Mouse (Mus musculus): Measurements from ENCODE around the gene Prps1l3. TPM values are rescaled to one million over a fixed set of nuclear protein-coding genes. Genes with fewer than 3 reads are reported as not detected.

Gene Prps1l3
- total RNA-seq, 1 experiment = 71.8 TPM

DNA sequence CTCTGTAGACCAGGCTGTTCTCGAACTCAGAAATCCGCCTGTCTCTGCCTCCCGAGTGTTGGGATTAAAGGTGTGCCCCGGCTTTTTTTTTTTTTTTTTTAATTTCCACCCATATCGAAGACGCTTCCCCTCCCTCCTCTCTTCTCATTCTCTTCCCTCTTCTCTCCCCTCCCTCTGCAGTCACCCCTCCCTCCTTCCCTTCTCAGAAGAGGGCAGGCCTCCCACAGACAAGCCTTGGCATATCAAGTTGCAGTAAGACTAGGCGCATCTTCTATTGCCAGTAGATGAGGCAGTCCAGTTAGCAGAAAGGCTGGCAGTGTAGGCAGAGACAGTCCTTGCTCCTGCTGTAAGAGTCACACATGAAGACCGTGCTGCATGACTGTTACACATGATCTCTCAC lies 2.4 kb upstream of the Prps1l3 start:
- no peaks in the 10 kb centered on the region for H3K9me3 ChIP-seq (ENCODE audit: control insufficient read depth, insufficient read depth, low read depth, low read length)
- no peak for DNase-seq (ENCODE audit: low read depth, low spot score)
- TF ChIP-seq CHD2 (IDR thresholded peaks at IDR 0.05; ENCODE audit: low read depth, low read length) (no peak), HCFC1 (IDR thresholded peaks at IDR 0.05; ENCODE audit: borderline replicate concordance, insufficient read depth, low read length) (no peak), ZNF384 (IDR thresholded peaks at IDR 0.05; ENCODE audit: low read depth, low read length) (0 out of 2 replicates have a peak, but pooled peaks have one; percentile 15), MAFK (IDR thresholded peaks at IDR 0.05; ENCODE audit: insufficient read depth, low read depth, low read length) (no peak), ZC3H11A (IDR thresholded peaks at IDR 0.05; ENCODE audit: borderline replicate concordance, low read depth, low read length) (no peak)
- no peaks in the 10 kb centered on the region for H3K36me3 ChIP-seq (ENCODE audit: control insufficient read depth, insufficient read depth, low read length, poor library complexity, severe bottlenecking)
- H3K9ac ChIP-seq (ENCODE audit: insufficient read depth, low read depth, low read length, poor library complexity, severe bottlenecking) = no peak overlapping the region; the same call in 1 of the 2 replicates
- peaks cover 9 to 13% of the 10 kb centered on the region in 2 experiments for H3K4me1 ChIP-seq (ENCODE audit: control insufficient read depth in 2 of 2, insufficient read depth in 2 of 2, low read length in 2 of 2, poor library complexity in 1 of 2)
- peak overlapping the region in 1 of 2 experiments; percentile 87; a peak in 1 of 4 replicates for H3K4me3 ChIP-seq (ENCODE audit: insufficient read depth in 1 of 2, low read depth in 1 of 2, low read length in 2 of 2, poor library complexity in 1 of 2, severe bottlenecking in 1 of 2)
- H3K27ac ChIP-seq (ENCODE audit: insufficient read depth, low read depth, low read length, poor library complexity, severe bottlenecking) = no peak overlapping the region; the same call in 1 of the 2 replicates
- in situ Hi-C loops (cut with MboI; ENCODE audit: low sequenced_read_pairs in 2 of 2, unreplicated experiment in 2 of 2) = no loop called here

GRCm38 (mm10) chr12:57229703-57230102 lies 509 bp upstream of the Prps1l3 start:
- in situ Hi-C loops (cut with MboI; ENCODE audit: low sequenced_read_pairs in 2 of 2, unreplicated experiment in 2 of 2) = no loop called here
- Histone ChIP-seq H3K36me3 (ENCODE audit: control insufficient read depth, insufficient read depth, low read length, poor library complexity, severe bottlenecking) (peaks cover 1% of the 10 kb centered on the region; the same call in 1 of the 2 replicates), H3K9me3 (ENCODE audit: control insufficient read depth, insufficient read depth, low read depth, low read length) (no peaks in the 10 kb centered on the region), H3K4me1 (ENCODE audit: control insufficient read depth in 2 of 2, insufficient read depth in 2 of 2, low read length in 2 of 2, poor library complexity in 1 of 2) (peaks cover 9 to 13% of the 10 kb centered on the region in 2 experiments), H3K9ac (ENCODE audit: insufficient read depth, low read depth, low read length, poor library complexity, severe bottlenecking) (peak overlapping the region; percentile 79), H3K27ac (ENCODE audit: insufficient read depth, low read depth, low read length, poor library complexity, severe bottlenecking) (no peak overlapping the region), H3K4me3 (ENCODE audit: insufficient read depth in 1 of 2, low read depth in 1 of 2, low read length in 2 of 2, poor library complexity in 1 of 2, severe bottlenecking in 1 of 2) (peak overlapping the region; percentile 45 to 71)
- no peak for DNase-seq (ENCODE audit: low read depth, low spot score)
- TF ChIP-seq HCFC1 (IDR thresholded peaks at IDR 0.05; ENCODE audit: borderline replicate concordance, insufficient read depth, low read length) (no peak), MAFK (IDR thresholded peaks at IDR 0.05; ENCODE audit: insufficient read depth, low read depth, low read length) (no peak), ZC3H11A (IDR thresholded peaks at IDR 0.05; ENCODE audit: borderline replicate concordance, low read depth, low read length) (no peak), CHD2 (IDR thresholded peaks at IDR 0.05; ENCODE audit: low read depth, low read length) (no peak), ZNF384 (IDR thresholded peaks at IDR 0.05; ENCODE audit: low read depth, low read length) (no peak)

DNA sequence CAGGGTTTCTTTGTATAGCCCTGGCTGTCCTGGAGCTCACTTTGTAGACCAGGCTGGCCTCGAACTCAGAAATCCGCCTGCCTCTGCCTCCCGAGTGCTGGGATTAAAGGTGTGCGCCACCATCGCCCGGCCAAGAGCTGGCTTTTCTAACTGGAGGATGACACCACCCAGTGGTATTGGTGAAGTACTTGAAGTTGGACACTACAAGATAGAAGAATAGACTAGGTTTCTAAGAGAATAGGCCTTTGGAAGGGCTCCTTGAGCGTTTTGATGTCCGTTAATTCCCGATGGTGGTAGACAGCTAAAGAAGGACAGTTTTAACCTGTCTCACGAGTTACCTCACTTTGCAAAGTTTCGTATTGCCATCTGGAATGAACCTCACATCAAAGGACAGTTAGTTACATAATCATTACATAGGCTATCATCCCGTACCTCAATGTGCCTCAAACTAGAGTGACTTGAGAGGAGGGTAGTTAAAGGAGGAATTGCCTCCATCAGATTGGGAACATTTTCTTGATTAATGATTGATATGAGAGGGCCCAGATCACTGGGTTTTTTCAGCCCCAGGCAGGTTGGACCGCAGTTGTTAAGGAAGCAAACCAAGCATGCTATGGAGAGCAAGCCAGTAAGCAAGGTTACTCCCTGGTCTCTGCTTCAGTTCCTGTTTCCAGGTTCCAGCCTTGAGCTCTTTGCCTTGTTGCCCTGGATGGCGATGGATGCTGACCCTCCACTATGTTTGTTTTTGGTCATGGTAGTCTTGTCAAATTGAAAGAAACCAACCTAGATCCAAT lies 1.1 kb downstream of the Prps1l3 start:
- peak overlapping the region; percentile 74; the same call in 1 of the 2 replicates for H3K27ac ChIP-seq (ENCODE audit: insufficient read depth, low read depth, low read length, poor library complexity, severe bottlenecking)
- DNase-seq (ENCODE audit: low read depth, low spot score) = no peak
- H3K36me3 ChIP-seq (ENCODE audit: control insufficient read depth, insufficient read depth, low read length, poor library complexity, severe bottlenecking) = peaks cover 4% of the 10 kb centered on the region
- peaks cover 9 to 11% of the 10 kb centered on the region in 2 experiments for H3K4me1 ChIP-seq (ENCODE audit: control insufficient read depth in 2 of 2, insufficient read depth in 2 of 2, low read length in 2 of 2, poor library complexity in 1 of 2)
- peak overlapping the region; percentile 89 to 91 for H3K4me3 ChIP-seq (ENCODE audit: insufficient read depth in 1 of 2, low read depth in 1 of 2, low read length in 2 of 2, poor library complexity in 1 of 2, severe bottlenecking in 1 of 2)
- in situ Hi-C loops (cut with MboI; ENCODE audit: low sequenced_read_pairs in 2 of 2, unreplicated experiment in 2 of 2) = no loop called here
- H3K9ac ChIP-seq (ENCODE audit: insufficient read depth, low read depth, low read length, poor library complexity, severe bottlenecking) = peak overlapping the region; percentile 94; the same call in 1 of the 2 replicates
- H3K9me3 ChIP-seq (ENCODE audit: control insufficient read depth, insufficient read depth, low read depth, low read length) = no peaks in the 10 kb centered on the region
- TF ChIP-seq ZC3H11A (IDR thresholded peaks at IDR 0.05; ENCODE audit: borderline replicate concordance, low read depth, low read length) = no peak
- TF ChIP-seq MAFK (IDR thresholded peaks at IDR 0.05; ENCODE audit: insufficient read depth, low read depth, low read length) = no peak
- TF ChIP-seq HCFC1 (IDR thresholded peaks at IDR 0.05; ENCODE audit: borderline replicate concordance, insufficient read depth, low read length) = no peak
- no peak for TF ChIP-seq ZNF384 (IDR thresholded peaks at IDR 0.05; ENCODE audit: low read depth, low read length)
- TF ChIP-seq CHD2 (IDR thresholded peaks at IDR 0.05; ENCODE audit: low read depth, low read length) = no peak

DNA sequence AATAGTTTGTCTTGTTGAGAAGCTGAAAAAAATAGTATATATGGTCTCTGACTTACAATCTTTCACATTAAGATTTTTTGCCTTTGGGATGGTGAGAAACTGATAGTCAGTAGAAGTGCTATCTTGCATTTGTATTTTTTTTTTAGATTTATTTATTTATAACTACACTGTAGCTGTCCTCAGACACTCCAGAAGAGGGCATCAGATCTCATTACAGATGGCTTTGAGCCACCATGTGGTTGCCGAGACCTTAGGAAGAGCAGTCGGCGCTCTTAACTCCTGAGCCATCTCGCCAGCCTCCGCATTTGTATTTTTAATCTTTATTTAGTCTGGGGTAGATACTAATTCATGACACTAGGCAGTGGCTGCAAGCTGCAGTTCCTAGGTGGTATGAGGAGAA lies 3.2 kb downstream of the Prps1l3 start:
- H3K9ac ChIP-seq (ENCODE audit: insufficient read depth, low read depth, low read length, poor library complexity, severe bottlenecking) = peak overlapping the region; percentile 77; the same call in 1 of the 2 replicates
- DNase-seq (ENCODE audit: low read depth, low spot score) = no peak
- TF ChIP-seq HCFC1 (IDR thresholded peaks at IDR 0.05; ENCODE audit: borderline replicate concordance, insufficient read depth, low read length) = no peak
- TF ChIP-seq MAFK (IDR thresholded peaks at IDR 0.05; ENCODE audit: insufficient read depth, low read depth, low read length) = no peak
- no peak for TF ChIP-seq ZC3H11A (IDR thresholded peaks at IDR 0.05; ENCODE audit: borderline replicate concordance, low read depth, low read length)
- TF ChIP-seq CHD2 (IDR thresholded peaks at IDR 0.05; ENCODE audit: low read depth, low read length) = no peak
- TF ChIP-seq ZNF384 (IDR thresholded peaks at IDR 0.05; ENCODE audit: low read depth, low read length) = no peak
- H3K4me3 ChIP-seq (ENCODE audit: insufficient read depth in 1 of 2, low read depth in 1 of 2, low read length in 2 of 2, poor library complexity in 1 of 2, severe bottlenecking in 1 of 2) = peak overlapping the region; percentile 52 to 69
- H3K4me1 ChIP-seq (ENCODE audit: control insufficient read depth in 2 of 2, insufficient read depth in 2 of 2, low read length in 2 of 2, poor library complexity in 1 of 2) = peaks cover under 1 to 10% of the 10 kb centered on the region in 2 experiments; a peak in 2 of 4 replicates
- H3K36me3 ChIP-seq (ENCODE audit: control insufficient read depth, insufficient read depth, low read length, poor library complexity, severe bottlenecking) = peaks cover 8% of the 10 kb centered on the region
- no peak overlapping the region for H3K27ac ChIP-seq (ENCODE audit: insufficient read depth, low read depth, low read length, poor library complexity, severe bottlenecking)
- H3K9me3 ChIP-seq (ENCODE audit: control insufficient read depth, insufficient read depth, low read depth, low read length) = no peaks in the 10 kb centered on the region
- in situ Hi-C loops (cut with MboI; ENCODE audit: low sequenced_read_pairs in 2 of 2, unreplicated experiment in 2 of 2) = no loop called here
